Mouse (Mus musculus) spleen, adult 2 months (tissue): ENCODE results near the gene Ovol1. TPM values are rescaled to one million over a fixed set of nuclear protein-coding genes. Genes with fewer than 3 reads are reported as not detected.

ENCODE experiments used
- DNase-seq, 2 experiments: peaks; one replicate each; pipeline versions ENCODE4 v3.0.0 to v3.0.0-alpha.2; 2012 to 2021; ENCODE audit warnings: low spot score in 2 of 2, low read depth in 1 of 2
- H3K27ac ChIP-seq: fragments of 200-500 bp; 2 replicates; pipeline ENCODE4 v1.5.1; 2012; ENCODE audit warnings: low read length, inconsistent platforms; ENCODE audit not compliant: insufficient read depth
- H3K27me3 ChIP-seq: fragments of 200-500 bp; 2 replicates; pipeline ENCODE4 v1.6.1; 2012; ENCODE audit warnings: mild to moderate bottlenecking, moderate library complexity, low read length, inconsistent platforms; ENCODE audit not compliant: control insufficient read depth, insufficient read depth
- H3K36me3 ChIP-seq: fragments of 200-500 bp; 2 replicates; pipeline ENCODE4 v1.6.1; 2012; ENCODE audit warnings: mild to moderate bottlenecking, low read length, inconsistent platforms; ENCODE audit not compliant: control insufficient read depth, insufficient read depth
- H3K4me1 ChIP-seq: fragments of 200-500 bp; 2 replicates; pipeline ENCODE4 v1.6.1; 2011; ENCODE audit warnings: inconsistent platforms; ENCODE audit not compliant: control insufficient read depth, insufficient read depth, insufficient read length
- H3K4me3 ChIP-seq: fragments of 200-500 bp; 2 replicates; pipeline ENCODE4 v1.5.1; 2011; ENCODE audit warnings: mild to moderate bottlenecking, inconsistent platforms; ENCODE audit not compliant: insufficient read depth, insufficient read length; ENCODE audit errors: extremely low read depth
- CTCF ChIP-seq: fragments of 200-500 bp; IDR thresholded peaks from 2 replicates; pipeline ENCODE4 v1.5.1; 2011; ENCODE audit warnings: mild to moderate bottlenecking, inconsistent platforms; ENCODE audit not compliant: insufficient read depth, insufficient read length, insufficient replicate concordance; ENCODE audit errors: extremely low read depth
- POLR2A ChIP-seq: fragments of 200-500 bp; IDR thresholded peaks from 2 replicates; pipeline ENCODE4 v1.6.1; 2011; ENCODE audit warnings: low read depth, low read length, inconsistent platforms
- WGBS: fragments of 180-500 bp; shearing (Covaris S2); methylation state at CpG from one replicate; pipeline ENCODE4 v1.1.7; 2018; 5-methylcytosine and 5-hydroxymethylcytosine counted together
- polyA plus RNA-seq: library from polyadenylated mRNA; depleted of rRNA; stranded (reverse); fragments of >200 nt; gene quantifications from 2 replicates; pipeline ENCODE4 v1.2.3, GENCODE M21; 2012

The Ovol1 gene
- polyA plus RNA-seq, 1 experiment, result 0.05 TPM

GRCm38 (mm10) chr19:5605126-5605525 is 44.7 kb upstream of the Ovol1 start:
- Histone ChIP-seq H3K4me1 (peaks cover 8% of the 10 kb centered on the region), H3K36me3 (peaks cover 27% of the 10 kb centered on the region), H3K4me3 (no peak overlapping the region), H3K27me3 (no peaks in the 10 kb centered on the region), H3K27ac (no peak overlapping the region)
- TF ChIP-seq POLR2A (no peak), CTCF (no peak)
- DNase-seq, result no peak
- WGBS, result 94% methylated on average over 7 of the region's 7 CpGs

GRCm38 (mm10) chr19:5603664-5604063 is 43.2 kb upstream of the Ovol1 start:
- no peaks in the 10 kb centered on the region for H3K27me3 ChIP-seq
- no peak overlapping the region for H3K4me3 ChIP-seq
- TF ChIP-seq POLR2A (no peak), CTCF (no peak)
- 89% methylated on average over 7 of the region's 7 CpGs for WGBS
- peaks cover 7% of the 10 kb centered on the region for H3K4me1 ChIP-seq
- no peak overlapping the region for H3K27ac ChIP-seq
- no peak for DNase-seq
- peaks cover 27% of the 10 kb centered on the region for H3K36me3 ChIP-seq

- peaks cover 6% of the 10 kb centered on the region for H3K4me1 ChIP-seq
- peak; percentile 66 to 83 for DNase-seq
- TF ChIP-seq CTCF (no peak), POLR2A (peak; percentile 60)
- peaks cover 20% of the 10 kb centered on the region for H3K36me3 ChIP-seq
- 1% methylated on average over 64 of the region's 64 CpGs for WGBS
- H3K27ac ChIP-seq, result peak within 1 kb of the TSS; percentile 81
- peak within 1 kb of the TSS; percentile 88 for H3K4me3 ChIP-seq
- H3K27me3 ChIP-seq, result no peaks in the 10 kb centered on the region
Observed at GRCm38 (mm10) chr19:5601752-5602541, 41.5 kb upstream of the Ovol1 start, which contains the start of gene Rnaseh2c. Rnaseh2c (plus strand) TSS chr19:5601873.

- TF ChIP-seq CTCF (no peak), POLR2A (no peak)
- Histone ChIP-seq H3K4me1 (peaks cover 6% of the 10 kb centered on the region), H3K27me3 (no peaks in the 10 kb centered on the region), H3K4me3 (no peak overlapping the region), H3K36me3 (peaks cover 6% of the 10 kb centered on the region), H3K27ac (no peak overlapping the region)
- WGBS, result 84% methylated on average over 4 of the region's 4 CpGs
- no peak for DNase-seq
Observed at GRCm38 (mm10) chr19:5599224-5599623, 38.8 kb upstream of the Ovol1 start.

- Histone ChIP-seq H3K4me3 (no peak overlapping the region), H3K36me3 (no peaks in the 10 kb centered on the region), H3K4me1 (no peaks in the 10 kb centered on the region), H3K27me3 (no peaks in the 10 kb centered on the region), H3K27ac (no peak overlapping the region)
- DNase-seq, result no peak
- WGBS, result 39% methylated on average over 6 of the region's 6 CpGs
- TF ChIP-seq POLR2A, result no peak
- TF ChIP-seq CTCF, result no peak
Observed at GRCm38 (mm10) chr19:5591888-5592287, 31.4 kb upstream of the Ovol1 start.

GRCm38 (mm10) chr19:5589159-5589558 is 28.7 kb upstream of the Ovol1 start:
- no peak for DNase-seq
- H3K4me1 ChIP-seq, result no peaks in the 10 kb centered on the region
- no peak overlapping the region for H3K27ac ChIP-seq
- no peaks in the 10 kb centered on the region for H3K36me3 ChIP-seq
- TF ChIP-seq POLR2A (no peak), CTCF (no peak)
- H3K27me3 ChIP-seq, result no peaks in the 10 kb centered on the region
- WGBS, result 77% methylated on average over 9 of the region's 9 CpGs
- H3K4me3 ChIP-seq, result no peak overlapping the region

GRCm38 (mm10) chr19:5581995-5582394 is 21.5 kb upstream of the Ovol1 start:
- Histone ChIP-seq H3K36me3 (no peaks in the 10 kb centered on the region), H3K27ac (no peak overlapping the region), H3K27me3 (no peaks in the 10 kb centered on the region), H3K4me3 (no peak overlapping the region), H3K4me1 (no peaks in the 10 kb centered on the region)
- no peak for TF ChIP-seq CTCF
- no peak for TF ChIP-seq POLR2A
- 79% methylated on average over 2 of the region's 2 CpGs for WGBS
- DNase-seq, result no peak
